Mouse (Mus musculus) G1E (cell line): ENCODE data around the gene Tmem108.

Experiments used
- CTCF ChIP-seq: IDR thresholded peaks from 2 replicates; pipeline ENCODE4 v1.5.1; 2012; ENCODE audit warnings: low read depth, low read length, inconsistent platforms, mixed read lengths
- POLR2AphosphoS5 ChIP-seq: IDR thresholded peaks from 2 replicates; pipeline ENCODE4 v1.6.1; 2012; ENCODE audit warnings: low read depth, low read length, inconsistent platforms; ENCODE audit not compliant: insufficient replicate concordance

- no peak for TF ChIP-seq CTCF
- no peak for TF ChIP-seq POLR2AphosphoS5
Measured at GRCm38 (mm10) chr9:103716002-103716401, 45.6 kb downstream of the Tmem108 start.
